Mouse (Mus musculus) brain, embryonic 14.5 days (tissue): Measurements from ENCODE around the gene Nkain1.

Source experiments
- CTCF ChIP-seq: fragments of 200-500 bp; IDR thresholded peaks from 2 replicates; pipeline ENCODE4 v1.5.1; 2012; ENCODE audit warnings: inconsistent platforms, mild to moderate bottlenecking, moderate library complexity, borderline replicate concordance; ENCODE audit not compliant: insufficient read depth, insufficient read length; ENCODE audit errors: extremely low read depth
- POLR2A ChIP-seq: fragments of 200-500 bp; IDR thresholded peaks from 2 replicates; pipeline ENCODE4 v1.6.1; 2012; ENCODE audit warnings: mild to moderate bottlenecking, inconsistent platforms, borderline replicate concordance; ENCODE audit not compliant: poor library complexity, insufficient read depth, insufficient read length, severe bottlenecking; ENCODE audit errors: extremely low read depth

GRCm38 (mm10) chr4:130573012-130573350 lies 992 bp downstream of the Nkain1 start:
- no peak for TF ChIP-seq POLR2A
- no peak for TF ChIP-seq CTCF
